Mouse (Mus musculus) brain, embryonic 18.5 days (tissue): ENCODE data around the gene Samm50.
"Not testable (repeated sequence)": the region's sequence is repeated elsewhere in the genome, so short reads cannot be mapped to it uniquely, and the experiment has no call there.

Experiments used
- DNase-seq: peaks from one replicate; pipeline ENCODE4 v3.0.0-alpha.2; 2012; ENCODE audit warnings: low read depth, low spot score

Gene Samm50

GRCm38 (mm10) chr15:84192058-84192791 is at the start of gene Samm50:
TSS of gene Samm50 (plus strand) at chr15:84192241.
- DNase-seq: peak; percentile 90

- DNase-seq: no peak
Observed at GRCm38 (mm10) chr15:84156158-84156557, 35.9 kb upstream of the Samm50 start.

DNA sequence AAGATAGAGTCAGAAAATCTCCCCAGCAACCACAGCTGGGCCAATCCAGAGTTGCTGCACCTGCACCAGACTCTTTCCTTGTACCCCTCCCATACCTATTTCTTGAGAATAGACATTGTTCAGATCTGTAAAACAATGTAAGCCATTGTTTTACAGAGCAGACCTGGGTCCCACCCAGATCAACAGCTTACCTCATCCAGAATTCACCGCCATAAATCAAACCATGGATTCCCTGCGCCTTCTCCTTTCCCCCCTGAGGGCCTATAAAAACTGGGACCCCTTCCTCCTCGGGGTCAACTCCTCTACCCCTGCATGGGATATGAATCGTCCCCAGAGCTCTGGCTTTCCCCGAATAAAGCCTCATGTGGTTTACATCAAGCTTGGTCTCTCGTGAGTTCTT is 34.5 kb upstream of the Samm50 start:
- not testable (repeated sequence) for DNase-seq

DNA sequence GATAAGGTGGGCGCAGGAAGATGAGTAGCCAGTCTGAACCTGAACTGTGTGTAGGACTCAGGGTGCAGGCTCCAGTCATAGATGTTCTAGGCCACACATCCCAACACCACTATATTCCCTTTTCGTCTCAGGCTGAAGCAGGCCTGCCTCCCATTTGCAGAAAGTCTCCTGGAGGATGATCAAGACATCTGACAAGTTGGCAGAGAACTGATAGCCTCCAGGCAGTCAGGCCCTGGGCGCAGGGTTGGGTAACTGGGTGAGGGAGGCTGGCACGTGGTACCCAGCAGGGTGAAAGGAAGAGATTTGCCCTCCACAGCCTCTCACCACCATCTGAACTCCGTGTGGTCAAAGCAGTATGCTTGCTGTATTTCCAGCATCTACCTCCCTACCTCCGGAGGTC is 30.2 kb upstream of the Samm50 start:
- no peak for DNase-seq

DNA sequence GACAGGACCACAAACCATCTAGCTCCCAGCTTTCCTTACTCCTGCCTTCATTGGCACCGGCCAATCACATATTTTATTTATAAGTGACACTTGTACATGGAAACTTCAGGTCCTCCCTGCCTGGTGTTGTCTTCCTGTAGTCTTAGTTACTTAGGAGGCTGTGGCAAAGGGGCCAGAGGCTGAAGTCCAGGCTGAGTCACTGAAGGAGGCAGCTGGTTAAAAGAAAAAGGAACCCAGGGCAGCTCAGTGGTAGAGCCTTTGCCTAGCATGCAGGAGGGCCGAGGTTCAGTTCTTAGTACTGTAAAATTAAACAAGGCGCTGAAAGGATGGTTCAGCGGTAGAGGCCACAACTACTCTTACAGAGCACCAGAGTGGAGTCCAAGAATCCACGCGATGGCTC is 25.2 kb upstream of the Samm50 start:
- no peak for DNase-seq

DNA sequence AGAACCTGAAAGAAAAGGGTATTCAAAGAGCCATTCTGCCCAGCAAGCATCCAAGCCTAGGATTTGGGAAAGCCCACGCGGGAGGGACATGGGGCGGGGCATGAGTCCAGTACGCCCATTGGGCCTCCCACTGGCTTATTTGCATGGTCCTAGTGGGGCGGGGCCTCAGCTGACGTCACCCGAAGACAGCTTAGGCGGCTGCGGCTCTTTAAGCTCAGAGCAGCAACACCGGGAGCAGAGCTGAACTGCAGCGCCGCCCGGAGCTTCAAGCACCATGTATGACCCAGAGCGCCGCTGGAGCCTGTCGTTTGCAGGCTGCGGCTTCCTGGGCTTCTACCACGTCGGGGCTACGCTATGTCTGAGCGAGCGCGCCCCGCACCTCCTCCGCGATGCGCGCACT is 24.4 kb upstream of the Samm50 start, which contains the start of gene Pnpla3:
Gene Pnpla3, plus strand, starts transcription at position 238 of the 400 bp plus-strand sequence.
- peak; percentile 94 for DNase-seq

GRCm38 (mm10) chr15:84168170-84169161 is 23.6 kb upstream of the Samm50 start:
- no peak for DNase-seq

- no peak for DNase-seq
Observed at GRCm38 (mm10) chr15:84169511-84169910, 22.5 kb upstream of the Samm50 start.

DNA sequence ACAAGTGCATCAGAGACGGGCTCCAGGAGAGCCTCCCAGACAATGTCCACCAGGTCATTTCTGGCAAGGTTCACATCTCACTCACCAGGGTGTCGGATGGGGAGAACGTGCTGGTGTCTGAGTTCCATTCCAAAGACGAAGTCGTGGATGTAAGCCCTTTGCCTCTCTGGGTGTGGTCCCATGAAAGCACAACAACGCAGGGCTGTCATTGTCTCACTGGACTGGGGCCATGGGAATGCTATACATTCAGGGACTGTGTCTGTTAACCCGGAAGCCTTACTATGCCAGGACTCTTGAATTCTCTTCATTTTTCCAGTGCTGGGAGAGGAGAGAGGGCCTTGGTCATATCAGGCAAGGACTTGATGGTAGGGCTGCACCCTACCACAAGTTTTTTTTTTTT is 20.9 kb upstream of the Samm50 start:
- no peak for DNase-seq

- DNase-seq: no peak
Observed at GRCm38 (mm10) chr15:84178733-84179132, 13.3 kb upstream of the Samm50 start.

- DNase-seq: no peak
Observed at GRCm38 (mm10) chr15:84182000-84182399, 10.0 kb upstream of the Samm50 start.

DNA sequence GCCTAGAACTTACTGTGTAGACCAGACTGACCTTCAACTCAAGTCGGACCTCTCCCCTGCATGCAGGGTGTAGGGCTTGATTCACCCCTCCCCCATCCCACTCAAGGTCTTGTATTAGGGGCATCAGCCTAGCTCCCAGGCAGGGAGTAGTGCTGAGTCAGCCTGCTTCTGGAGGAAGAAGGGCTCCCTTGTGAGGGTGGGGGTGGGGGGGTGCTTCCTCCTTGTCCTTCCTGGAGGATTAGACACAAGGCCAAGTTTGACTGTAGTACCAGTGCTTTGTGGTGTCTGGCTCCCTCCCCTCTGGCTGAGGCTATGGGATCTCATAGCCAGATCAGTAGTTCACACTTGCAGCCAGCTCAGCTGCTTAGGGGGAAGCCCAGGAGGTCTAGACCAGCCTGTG is 8.1 kb upstream of the Samm50 start:
- DNase-seq: no peak

DNA sequence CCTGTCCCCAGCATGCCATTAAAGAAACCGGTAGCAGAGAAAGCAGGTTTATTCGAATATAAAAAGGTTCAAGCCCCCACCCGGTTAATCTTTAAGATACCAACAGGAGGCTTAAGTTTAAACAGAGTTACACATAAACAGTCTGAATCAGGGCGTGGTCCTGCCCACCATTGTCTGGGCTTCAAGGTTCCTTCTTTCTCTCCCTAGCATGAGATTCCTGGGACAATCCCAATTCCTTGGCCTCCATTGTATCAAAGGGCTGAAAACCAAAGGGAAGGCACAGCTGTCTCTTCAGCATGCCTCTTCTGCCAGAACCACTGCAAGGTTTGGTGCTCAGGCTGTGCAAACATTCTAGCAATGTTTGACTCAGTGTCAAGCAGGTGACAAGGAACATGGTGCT is 5.8 kb upstream of the Samm50 start:
- no peak for DNase-seq

DNA sequence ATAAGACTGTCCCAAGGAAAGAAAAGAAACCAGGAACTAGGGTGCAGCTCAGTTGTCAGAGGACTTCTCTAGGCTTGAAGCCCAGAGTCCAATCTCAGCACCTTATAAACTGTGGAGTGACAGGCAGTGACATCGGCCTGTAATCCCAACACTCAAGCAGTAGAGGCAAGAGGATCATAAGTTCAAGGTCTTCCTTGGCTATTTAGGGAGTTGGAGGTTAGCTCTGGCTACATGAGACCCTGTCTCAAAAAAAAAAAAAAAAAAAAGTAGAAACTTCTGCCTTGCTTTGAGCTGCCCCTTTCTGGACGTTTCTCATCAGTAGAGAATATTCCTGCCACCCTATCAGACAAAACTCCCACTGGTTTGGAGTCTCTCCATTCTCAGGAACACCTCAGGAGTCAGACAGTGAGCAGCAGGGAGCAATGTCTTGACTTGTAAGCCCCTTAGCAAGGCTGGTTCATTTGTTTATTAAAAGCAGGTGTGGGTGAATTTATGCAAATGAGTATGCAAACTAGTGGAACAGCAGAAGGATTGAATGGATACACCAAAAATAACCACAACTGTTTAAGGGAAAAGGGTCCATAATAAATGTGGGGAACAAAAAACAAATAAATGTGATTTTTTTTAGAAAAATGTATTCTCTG is 3.0 kb upstream of the Samm50 start:
- no peak for DNase-seq

DNA sequence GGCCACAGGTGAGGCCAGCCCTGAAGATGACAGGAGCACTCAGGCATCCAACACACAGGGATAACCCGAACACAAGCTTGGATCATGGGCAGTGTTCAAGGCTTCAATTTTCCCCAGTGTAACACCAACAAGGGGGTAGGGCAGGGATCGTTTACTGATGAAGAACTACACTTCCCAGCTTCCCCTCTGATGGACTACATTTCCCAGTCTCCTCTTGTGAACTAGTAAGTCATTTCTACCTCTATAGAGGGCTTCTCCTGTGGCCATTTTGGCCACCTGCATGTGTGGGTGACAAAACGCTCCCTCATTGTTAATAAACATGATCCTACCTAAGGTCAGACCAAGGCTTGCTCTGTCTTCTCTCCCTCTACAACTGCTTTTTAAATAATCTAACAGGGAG is 2.2 kb upstream of the Samm50 start:
- no peak for DNase-seq

- no peak for DNase-seq
Observed at GRCm38 (mm10) chr15:84191724-84192057, 350 bp upstream of the Samm50 start.

GRCm38 (mm10) chr15:84196486-84197165 is 4.6 kb downstream of the Samm50 start:
- DNase-seq: no peak

DNA sequence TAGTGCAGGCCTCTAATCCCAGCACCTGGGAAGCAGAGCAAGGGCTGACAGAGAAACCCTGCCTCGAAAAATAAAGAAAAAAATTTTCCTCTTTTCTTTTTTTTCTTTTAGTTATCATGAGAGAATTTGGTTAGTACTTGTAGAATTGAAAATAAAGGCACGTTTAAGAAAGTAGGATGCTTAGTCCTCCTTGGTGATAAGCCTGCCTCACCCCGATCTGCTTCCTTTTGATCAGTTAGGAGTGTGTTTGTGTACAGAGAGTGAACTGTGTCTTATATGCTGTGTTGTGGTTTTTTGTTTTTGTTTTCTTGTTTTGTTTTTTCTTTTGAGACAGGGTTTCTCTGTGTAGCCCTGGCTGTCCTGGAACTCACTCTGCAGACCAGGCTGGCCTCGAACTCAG is 15.3 kb downstream of the Samm50 start:
- DNase-seq: no peak

GRCm38 (mm10) chr15:84209517-84210412 is 17.7 kb downstream of the Samm50 start:
- no peak for DNase-seq

DNA sequence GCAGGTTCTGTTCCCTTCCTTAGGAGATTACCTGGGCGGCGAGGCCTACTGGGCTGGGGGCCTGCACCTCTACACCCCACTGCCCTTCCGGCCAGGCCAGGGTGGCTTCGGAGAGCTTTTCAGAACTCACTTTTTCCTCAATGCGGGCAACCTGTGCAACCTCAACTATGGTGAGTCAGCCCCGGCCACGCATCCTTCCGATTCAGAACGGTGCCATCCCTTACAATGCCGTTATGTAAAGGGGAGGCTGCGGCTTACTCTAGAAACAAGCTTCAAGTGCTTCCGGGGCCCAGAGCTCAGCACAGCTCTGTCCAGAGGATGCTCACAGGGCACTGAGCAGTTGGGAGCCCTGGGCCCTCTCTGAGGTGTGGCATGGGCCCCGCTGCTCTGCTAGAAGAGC is 18.4 kb downstream of the Samm50 start:
- DNase-seq: no peak

DNA sequence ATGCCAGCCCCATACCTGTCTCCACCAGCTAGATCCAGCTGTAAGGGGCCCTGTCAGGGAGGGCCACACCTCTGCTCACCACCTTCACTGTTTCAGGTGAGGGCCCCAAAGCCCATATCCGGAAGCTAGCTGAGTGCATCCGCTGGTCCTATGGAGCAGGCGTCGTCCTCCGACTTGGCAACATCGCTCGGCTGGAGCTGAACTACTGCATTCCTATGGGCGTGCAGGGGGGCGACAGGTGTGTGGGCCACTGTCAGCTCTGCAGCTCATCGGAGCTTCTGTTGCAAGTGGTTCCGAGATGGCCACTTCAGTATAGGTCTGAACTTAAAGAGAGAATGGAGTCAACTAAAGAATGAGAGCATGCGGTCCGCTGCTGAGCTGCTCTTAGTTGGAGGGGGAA is 18.9 kb downstream of the Samm50 start:
- no peak for DNase-seq
